Mouse (Mus musculus) heart, embryonic 14.5 days (tissue): ENCODE results near the gene Adnp. TPM values are rescaled to one million over a fixed set of nuclear protein-coding genes. Genes with fewer than 3 reads are reported as not detected.
"Not testable (repeated sequence)": the region's sequence is repeated elsewhere in the genome, so short reads cannot be mapped to it uniquely, and the experiment has no call there.

ENCODE experiments used
- ATAC-seq: fragments of 200-750 bp; cut with Nextera tagmentation; 2 replicates; pipeline ENCODE4 v1.8.0; 2017; ENCODE audit warnings: low read depth, moderate TSS enrichment; ENCODE audit not compliant: insufficient number of reproducible peaks, insufficient read depth, low FRiP score
- H3K27ac ChIP-seq, 2 experiments: fragments of 200-500 bp in 1 of 2; fragments of 300-500 bp in 1 of 2; sonication (generic) in 1 of 2; replicated peaks in 1 of 2; 2 replicates each; pipeline ENCODE4 v1.5.1; 2012 to 2014; ENCODE audit warnings: low read depth in 2 of 2, low read length in 2 of 2, control low read depth in 1 of 2, mild to moderate bottlenecking in 1 of 2, mixed read lengths in 1 of 2; ENCODE audit not compliant: control insufficient read depth in 1 of 2, insufficient read depth in 1 of 2
- H3K27me3 ChIP-seq: fragments of 300-500 bp; sonication (generic); 2 replicates; pipeline ENCODE4 v1.6.1; 2014; ENCODE audit warnings: mild to moderate bottlenecking, low read length, control low read depth; ENCODE audit not compliant: control insufficient read depth, insufficient read depth
- H3K36me3 ChIP-seq: fragments of 300-500 bp; sonication (generic); 2 replicates; pipeline ENCODE4 v1.6.1; 2014; ENCODE audit warnings: mild to moderate bottlenecking, control low read depth, low read length, mixed read lengths; ENCODE audit not compliant: control insufficient read depth, insufficient read depth
- H3K4me1 ChIP-seq, 2 experiments: fragments of 200-500 bp in 1 of 2; fragments of 300-500 bp in 1 of 2; sonication (generic) in 1 of 2; 2 replicates each; pipeline ENCODE4 v1.6.1; 2012 to 2014; ENCODE audit warnings: low read length in 2 of 2, control low read depth in 1 of 2, mixed read lengths in 1 of 2; ENCODE audit not compliant: control insufficient read depth in 2 of 2, insufficient read depth in 2 of 2
- H3K4me2 ChIP-seq: fragments of 300-500 bp; sonication (generic); 2 replicates; pipeline ENCODE4 v1.6.1; 2014; ENCODE audit warnings: mild to moderate bottlenecking, low read length
- H3K4me3 ChIP-seq, 2 experiments: fragments of 200-500 bp in 1 of 2; fragments of 300-500 bp in 1 of 2; sonication (generic) in 1 of 2; 2 replicates each; pipeline ENCODE4 v1.5.1; 2012 to 2014; ENCODE audit warnings: low read length in 2 of 2, mild to moderate bottlenecking in 2 of 2, control low read depth in 1 of 2, low read depth in 1 of 2, moderate library complexity in 1 of 2; ENCODE audit not compliant: control insufficient read depth in 1 of 2, insufficient read depth in 1 of 2
- H3K9ac ChIP-seq: fragments of 300-500 bp; sonication (generic); 2 replicates; pipeline ENCODE4 v1.6.1; 2014; ENCODE audit warnings: mild to moderate bottlenecking, low read length
- H3K9me3 ChIP-seq: fragments of 300-500 bp; sonication (generic); 2 replicates; pipeline ENCODE4 v1.6.1; 2016; ENCODE audit warnings: low read length, control low read depth; ENCODE audit not compliant: control insufficient read depth
- WGBS: fragments of 180-500 bp; shearing (Covaris S2); extraction: QIAGEN DNeasy Blood & Tissue Kit; methylation state at CpG from one replicate; pipeline ENCODE4 v1.1.7; 2014; 5-methylcytosine and 5-hydroxymethylcytosine counted together
- polyA plus RNA-seq: library from polyadenylated mRNA; unstranded; fragments of >200 nt; fragmentation: Nextera tagmentation; extraction: Ambion mirVana; gene quantifications from 2 replicates; pipeline ENCODE4 v1.2.1, GENCODE M21; 2014

Gene Adnp
- polyA plus RNA-seq, 1 experiment from 2014 or later, result 11.0 TPM

DNA sequence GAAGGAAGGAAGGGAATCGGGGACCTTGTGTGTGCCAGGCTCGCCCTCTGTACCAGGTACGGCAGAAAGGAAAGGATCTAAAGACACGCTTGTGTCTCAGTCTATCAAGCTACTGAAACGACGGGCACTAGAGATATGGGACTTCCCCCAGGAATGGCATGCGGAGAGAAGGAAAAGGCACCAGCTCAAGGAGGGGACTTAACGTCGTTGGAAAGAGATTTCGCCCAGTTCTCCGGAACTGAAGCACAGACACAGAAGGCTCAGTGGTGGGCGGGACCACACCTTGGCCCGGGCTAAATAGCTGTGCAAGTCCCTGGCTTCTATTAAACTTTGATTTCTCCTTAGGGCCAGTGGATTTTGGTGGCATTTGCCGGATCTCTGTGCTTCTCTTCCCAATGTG lies 44.9 kb downstream of the Adnp start:
- peak overlapping the region; percentile 48 to 66 for H3K27ac ChIP-seq
- H3K36me3 ChIP-seq, result no peaks in the 10 kb centered on the region
- no peak for ATAC-seq
- H3K9ac ChIP-seq, result peak overlapping the region; percentile 70
- no peaks in the 10 kb centered on the region for H3K27me3 ChIP-seq
- H3K4me2 ChIP-seq, result peak overlapping the region; percentile 67
- 6% methylated on average over 14 of the region's 14 CpGs for WGBS
- peak overlapping the region; percentile 33 to 38 for H3K4me3 ChIP-seq
- H3K4me1 ChIP-seq, result peaks cover 14 to 27% of the 10 kb centered on the region in 2 experiments
- no peaks in the 10 kb centered on the region for H3K9me3 ChIP-seq

DNA sequence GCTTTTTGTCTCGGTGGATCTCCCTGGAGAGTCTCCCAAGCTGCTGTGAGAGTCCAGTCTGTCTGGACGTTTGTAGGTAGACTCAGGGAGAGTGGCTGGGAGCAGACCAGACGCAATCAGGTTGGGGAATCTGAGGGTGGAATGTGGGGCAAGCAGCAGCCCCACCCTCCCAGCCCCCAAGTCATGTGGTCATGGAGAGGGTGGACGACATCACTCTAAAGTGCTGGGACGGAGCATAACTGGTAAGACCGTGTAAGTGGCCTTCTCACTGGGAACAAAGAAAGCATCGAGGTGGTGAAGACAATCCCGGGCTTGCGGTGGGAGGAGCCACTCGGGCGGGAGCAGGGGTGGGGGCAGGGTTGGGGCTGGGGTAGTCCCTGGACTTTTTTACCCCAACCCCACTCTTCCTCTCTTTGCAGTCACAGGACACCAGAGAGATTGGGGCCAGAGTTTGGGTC lies 45.4 kb downstream of the Adnp start:
- H3K27me3 ChIP-seq, result no peaks in the 10 kb centered on the region
- H3K4me1 ChIP-seq, result peaks cover 12 to 23% of the 10 kb centered on the region in 2 experiments
- peak overlapping the region; percentile 33 to 38 for H3K4me3 ChIP-seq
- H3K9me3 ChIP-seq, result no peaks in the 10 kb centered on the region
- WGBS, result 1% methylated on average over 11 of the region's 11 CpGs
- ATAC-seq, result no peak
- peak overlapping the region; percentile 70 for H3K9ac ChIP-seq
- H3K36me3 ChIP-seq, result no peaks in the 10 kb centered on the region
- peak overlapping the region; percentile 66 to 88 for H3K27ac ChIP-seq
- H3K4me2 ChIP-seq, result peak overlapping the region; percentile 67

DNA sequence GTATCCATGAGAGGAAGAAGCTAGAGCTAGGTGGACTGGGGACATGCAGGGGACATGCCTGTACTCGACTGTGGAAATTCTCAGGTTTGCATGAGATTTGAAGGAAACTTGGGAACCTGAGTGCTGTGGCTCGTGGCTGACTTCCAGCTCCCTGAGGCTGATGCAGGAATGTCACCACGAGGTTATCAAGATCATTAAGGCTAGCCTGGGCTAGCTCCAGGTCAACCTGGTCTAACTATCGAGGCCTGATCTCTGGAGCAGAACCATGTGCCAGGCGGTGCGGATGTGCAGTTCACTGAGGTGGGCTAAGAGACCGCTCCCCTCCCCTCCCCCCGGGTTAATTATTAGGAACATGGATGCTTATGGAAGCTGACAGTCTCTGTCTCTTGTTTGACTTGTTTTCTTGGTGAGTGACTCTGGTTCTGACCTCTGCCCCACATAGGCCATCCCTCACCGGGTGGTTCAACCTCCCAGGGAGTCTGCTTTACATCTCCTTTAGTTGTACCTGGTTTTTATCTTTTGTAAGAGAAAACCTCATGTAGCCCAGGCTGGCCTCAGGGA lies 46.5 kb downstream of the Adnp start:
- no peaks in the 10 kb centered on the region for H3K36me3 ChIP-seq
- H3K9me3 ChIP-seq, result no peaks in the 10 kb centered on the region
- H3K4me1 ChIP-seq, result peaks cover 12 to 23% of the 10 kb centered on the region in 2 experiments
- H3K4me3 ChIP-seq, result no peak overlapping the region
- H3K27ac ChIP-seq, result no peak overlapping the region
- no peak overlapping the region for H3K4me2 ChIP-seq
- no peak overlapping the region for H3K9ac ChIP-seq
- WGBS, result 83% methylated on average over 9 of the region's 9 CpGs
- no peaks in the 10 kb centered on the region for H3K27me3 ChIP-seq
- ATAC-seq, result no peak

DNA sequence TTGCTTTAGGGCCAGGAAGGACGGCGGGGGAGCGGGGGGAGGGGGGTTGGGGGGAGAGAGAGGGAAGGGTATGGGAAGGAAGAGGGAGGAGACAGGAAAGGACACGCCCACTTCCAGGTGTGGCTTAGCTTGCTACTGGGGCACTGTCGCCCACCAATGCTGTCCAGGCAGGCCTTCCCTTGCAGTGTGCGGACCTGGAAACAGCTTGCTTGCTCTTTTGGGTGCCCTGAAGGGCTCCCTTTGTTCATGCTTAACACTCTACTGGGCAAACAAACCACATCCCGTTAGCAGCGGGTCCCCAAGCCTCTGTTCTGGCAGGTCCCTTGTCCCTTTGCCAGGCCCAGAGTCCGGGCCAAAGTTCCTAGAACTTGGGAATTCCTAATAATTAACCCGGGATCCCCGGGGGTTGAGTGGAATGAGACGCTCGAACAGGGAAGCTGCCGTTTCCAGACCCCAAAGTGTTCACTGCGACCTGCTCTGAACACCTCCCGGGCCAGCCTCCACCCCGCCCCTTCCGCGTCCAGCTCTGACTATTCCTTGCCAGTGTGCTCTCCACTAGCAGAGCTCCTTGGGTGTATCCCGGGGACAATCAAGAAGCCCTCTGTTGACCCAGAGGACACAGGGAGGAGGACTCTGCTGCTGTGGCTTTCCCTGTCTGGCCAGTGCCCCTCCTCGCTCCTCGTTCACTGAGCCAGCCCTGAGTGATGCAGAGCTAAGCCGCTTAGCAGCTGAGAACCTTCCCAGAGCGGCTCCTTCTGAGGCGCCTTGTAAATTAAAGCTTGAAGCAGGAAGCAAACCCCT lies 47.8 kb downstream of the Adnp start:
- peak overlapping the region; percentile 25 to 31 for H3K4me3 ChIP-seq
- H3K27ac ChIP-seq, result no peak overlapping the region; a peak in 1 of 4 replicates
- H3K4me1 ChIP-seq, result peaks cover 22 to 35% of the 10 kb centered on the region in 2 experiments
- no peaks in the 10 kb centered on the region for H3K36me3 ChIP-seq
- H3K27me3 ChIP-seq, result no peaks in the 10 kb centered on the region
- H3K9me3 ChIP-seq, result no peaks in the 10 kb centered on the region
- no peak for ATAC-seq
- peak overlapping the region; percentile 65 for H3K9ac ChIP-seq
- WGBS, result 10% methylated on average over 25 of the region's 25 CpGs
- peak overlapping the region; percentile 72 for H3K4me2 ChIP-seq

DNA sequence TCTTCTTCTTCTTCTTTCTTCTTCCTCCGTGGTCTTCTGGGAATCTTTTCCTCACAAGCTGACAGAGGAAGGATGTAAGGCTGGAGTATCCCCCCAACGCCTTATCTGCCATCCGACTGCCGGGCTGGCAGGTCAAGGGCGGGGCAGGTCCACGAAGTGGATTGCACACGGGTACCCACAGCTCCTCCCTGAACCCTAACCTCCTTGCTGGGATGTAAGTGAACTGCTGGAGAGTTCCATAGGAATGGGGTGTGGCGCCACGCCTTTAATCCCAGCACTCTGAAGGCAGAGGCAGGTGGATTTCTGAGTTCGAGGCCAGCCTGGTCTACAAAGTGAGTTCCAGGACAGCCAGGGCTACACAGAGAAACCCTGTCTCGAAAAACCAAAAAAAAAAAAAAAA lies 48.9 kb downstream of the Adnp start:
- not testable (repeated sequence) for H3K4me2 ChIP-seq, H3K9me3 ChIP-seq, H3K27ac ChIP-seq, H3K27me3 ChIP-seq, H3K36me3 ChIP-seq, H3K4me3 ChIP-seq, ATAC-seq, H3K9ac ChIP-seq
- WGBS, result 38% methylated on average over 9 of the region's 11 CpGs
- H3K4me1 ChIP-seq, result peaks cover 26 to 39% of the 10 kb centered on the region in 2 experiments

DNA sequence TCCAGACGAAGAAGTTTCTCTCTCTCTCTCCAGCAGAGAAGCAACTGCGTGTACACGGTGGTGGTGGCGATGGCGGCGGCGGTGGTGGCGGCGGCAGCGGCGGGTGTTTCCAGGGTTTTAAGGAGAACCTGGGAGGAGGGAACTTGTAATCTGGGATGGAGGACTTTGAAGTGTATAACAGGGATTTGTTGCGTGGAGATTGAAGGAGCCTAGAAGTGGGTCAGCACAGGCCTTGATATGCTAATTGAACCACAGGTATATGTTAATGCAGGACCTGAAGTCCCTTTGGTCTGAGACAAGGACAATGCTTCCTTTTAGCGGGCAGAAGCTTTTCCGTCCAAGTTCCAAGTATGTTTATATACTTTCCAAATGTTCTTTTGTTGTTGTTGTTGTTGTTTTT lies 50.6 kb downstream of the Adnp start:
- H3K27ac ChIP-seq, result no peak overlapping the region
- no peaks in the 10 kb centered on the region for H3K27me3 ChIP-seq
- no peak for ATAC-seq

DNA sequence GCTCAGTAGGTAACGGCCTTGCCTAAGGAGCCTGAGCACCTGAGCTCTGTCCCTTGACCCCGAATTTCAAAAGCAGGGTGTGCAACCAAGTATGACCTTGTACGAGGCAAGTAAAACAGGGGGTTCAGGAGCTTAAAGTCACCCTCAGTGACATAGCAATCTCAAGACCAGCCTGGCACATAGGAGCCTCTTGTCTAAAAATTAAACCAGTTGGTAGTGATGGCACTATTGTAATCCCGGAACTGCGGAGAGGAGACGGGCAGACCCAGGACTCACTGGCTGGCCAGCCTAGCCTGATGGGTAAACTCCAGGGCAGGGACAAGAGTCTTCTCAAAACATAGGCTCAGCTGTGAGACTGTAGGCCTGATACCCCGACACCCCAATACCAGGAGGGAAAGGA lies 51.2 kb downstream of the Adnp start:
- no peak overlapping the region for H3K27ac ChIP-seq
- H3K4me3 ChIP-seq, result no peak overlapping the region
- ATAC-seq, result no peak
- H3K9me3 ChIP-seq, result no peaks in the 10 kb centered on the region
- H3K9ac ChIP-seq, result no peak overlapping the region
- H3K36me3 ChIP-seq, result no peaks in the 10 kb centered on the region
- WGBS, result 95% methylated on average over 7 of the region's 7 CpGs
- H3K27me3 ChIP-seq, result no peaks in the 10 kb centered on the region
- H3K4me1 ChIP-seq, result peaks cover 19 to 31% of the 10 kb centered on the region in 2 experiments
- H3K4me2 ChIP-seq, result no peak overlapping the region

More for the DNA sequence above, 50.6 kb downstream of the Adnp start:
- Histone ChIP-seq H3K9ac (no peak overlapping the region), H3K4me1 (peaks cover 23 to 35% of the 10 kb centered on the region in 2 experiments), H3K9me3 (no peaks in the 10 kb centered on the region), H3K36me3 (no peaks in the 10 kb centered on the region), H3K4me3 (no peak overlapping the region), H3K4me2 (no peak overlapping the region)
- 57% methylated on average over 14 of the region's 14 CpGs for WGBS
